Mouse (Mus musculus): Measurements from ENCODE around the gene Atl1.

GRCm38 (mm10) chr12:69867338-69867737 is 25.1 kb upstream of the Atl1 start:
- TF ChIP-seq CTCF (IDR thresholded peaks at IDR 0.05; ENCODE audit: low read depth, low read length): no peak
- no peak for TF ChIP-seq POLR2A (IDR thresholded peaks at IDR 0.05; ENCODE audit: insufficient read depth, low read length)

Measured in ES-Bruce4 (cell line).